Mouse (Mus musculus) gastrocnemius, postnatal 36 days (tissue): ENCODE data around the gene Actr5. TPM values are rescaled to one million over a fixed set of nuclear protein-coding genes. Genes with fewer than 3 reads are reported as not detected.

Source experiments
- DNase-seq, 2 experiments: peaks; one replicate each; pipeline ENCODE4 v3.0.0; 2022
- intact Hi-C: fragments of 180-260 bp; cut with DNase I; formaldehyde crosslinking; loops from one replicate; pipeline ENCODE4 v1.15.1; 2025
- total RNA-seq, 2 experiments: library from RNA; stranded (reverse); gene quantifications; 2 replicates each; pipeline ENCODE4 v1.2.3; 2021

The Actr5 gene
- total RNA-seq, 2 experiments from 2014 or later = 2.4 to 3.6 TPM

DNA sequence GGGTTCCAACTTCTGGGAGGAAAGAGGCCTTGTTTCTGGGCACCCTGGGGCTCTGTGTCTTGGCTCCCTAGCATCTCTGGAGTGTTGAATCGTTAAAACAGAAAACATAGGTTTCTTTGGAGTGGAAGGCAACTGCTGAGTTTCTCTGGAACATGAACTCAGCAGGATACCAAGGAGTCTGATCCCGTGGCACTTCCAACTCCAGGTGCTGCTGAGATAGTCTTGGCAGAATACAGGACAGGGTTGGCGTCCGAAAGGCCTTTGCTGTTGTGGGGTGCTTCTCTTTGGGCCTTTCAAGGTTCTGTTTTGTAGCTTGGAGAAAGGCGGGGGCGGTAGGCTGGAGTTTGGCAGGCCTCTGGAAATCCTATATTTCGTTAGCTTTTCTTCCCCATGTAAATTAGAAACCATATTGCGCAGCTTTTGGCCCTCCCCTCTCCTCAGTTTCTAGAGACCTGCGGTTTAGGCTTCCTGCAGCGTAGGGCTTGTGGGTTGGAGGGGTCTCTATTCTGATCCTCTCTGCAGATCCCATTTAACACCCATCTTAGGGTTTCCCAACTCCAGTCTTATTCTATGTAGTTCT is 11.9 kb upstream of the Actr5 start:
- intact Hi-C loops = no loop called here
- no peak for DNase-seq

GRCm38 (mm10) chr2:158613541-158614417 is 10.9 kb upstream of the Actr5 start:
- intact Hi-C loops = no loop called here
- no peak for DNase-seq

- DNase-seq = no peak
- intact Hi-C loops = no loop called here
These were observed 10.2 kb upstream of the Actr5 start for GRCm38 (mm10) chr2:158614418-158614955.

- intact Hi-C loops = no loop called here
- DNase-seq = no peak
These were observed 9.5 kb upstream of the Actr5 start for GRCm38 (mm10) chr2:158615161-158615680.

- DNase-seq = no peak
- intact Hi-C loops = no loop called here
These were observed 9.0 kb upstream of the Actr5 start for GRCm38 (mm10) chr2:158615702-158616101.

DNA sequence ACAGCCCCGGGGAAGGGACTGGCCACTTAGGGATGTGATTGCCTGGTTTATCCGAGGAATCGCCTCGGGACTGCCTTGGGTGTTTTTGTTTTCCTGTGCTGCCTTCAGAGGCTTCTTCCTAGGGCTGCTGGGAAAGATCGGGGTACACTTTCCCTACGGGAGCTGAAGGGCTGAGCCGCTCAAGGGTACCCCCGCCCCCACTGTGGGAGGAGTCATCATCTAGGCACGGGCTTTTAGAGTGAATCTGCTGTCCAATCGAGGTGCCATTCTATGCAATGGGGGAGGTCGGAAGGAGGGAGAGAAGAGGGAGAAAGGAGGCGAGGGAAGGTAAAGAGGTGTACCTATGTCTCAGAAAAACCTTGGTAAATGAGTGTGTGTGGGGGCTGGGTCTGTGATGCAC is 8.4 kb upstream of the Actr5 start:
- intact Hi-C loops = no loop called here
- DNase-seq = no peak

DNA sequence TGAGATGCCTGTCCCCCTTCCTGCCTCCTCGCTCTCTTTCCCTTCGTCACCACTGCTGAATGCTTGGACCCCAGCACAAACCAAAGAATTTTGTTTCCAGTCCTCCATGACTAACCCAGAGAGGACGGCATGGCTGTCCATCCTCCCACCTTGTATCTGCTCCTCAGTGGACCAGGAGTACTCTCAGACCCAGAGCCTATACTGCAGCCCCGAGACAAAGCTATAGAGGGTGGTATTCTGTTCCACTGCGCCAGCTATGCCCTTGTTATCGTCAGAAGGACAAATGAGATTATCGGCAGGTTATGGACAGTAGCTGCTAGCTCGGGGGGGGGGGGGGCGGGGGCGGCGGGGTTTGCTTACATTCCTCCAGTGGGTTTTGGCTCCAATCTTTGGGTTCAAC is 7.9 kb upstream of the Actr5 start:
- DNase-seq = no peak
- intact Hi-C loops = no loop called here

GRCm38 (mm10) chr2:158625231-158625630 is 543 bp downstream of the Actr5 start:
- peak in 1 of 2 experiments; percentile 24 for DNase-seq
- intact Hi-C loops = loop anchor here (5.0 kb wide), 1 partner anchor 78 kb away; no protein-coding TSS in a partner anchor

- intact Hi-C loops = loop anchor here (5.0 kb wide), 1 partner anchor 78 kb away; no protein-coding TSS in a partner anchor
- no peak for DNase-seq
These were observed 1.0 kb downstream of the Actr5 start for GRCm38 (mm10) chr2:158625697-158626096.

DNA sequence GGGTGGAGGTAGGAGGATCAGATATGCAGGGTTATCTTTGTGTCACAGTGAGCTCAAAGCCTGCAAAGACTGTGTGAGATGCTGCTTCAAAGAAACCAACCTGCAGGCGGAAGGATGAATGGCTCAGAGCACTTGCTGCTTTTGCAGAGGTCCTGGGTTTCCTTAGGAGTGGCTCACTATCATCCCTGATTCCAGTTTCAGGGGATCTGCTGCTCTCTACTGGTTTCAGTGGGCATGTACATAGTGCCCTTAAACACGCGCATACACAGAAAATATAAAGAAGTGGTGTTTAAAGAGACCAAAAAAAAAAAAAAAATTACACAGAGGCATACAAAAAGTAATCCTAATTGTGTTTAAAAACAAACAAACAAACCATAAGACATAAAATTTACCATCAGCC is 4.2 kb downstream of the Actr5 start:
- intact Hi-C loops = loop anchor here (5.0 kb wide), 1 partner anchor 82 kb away; no protein-coding TSS in a partner anchor

DNA sequence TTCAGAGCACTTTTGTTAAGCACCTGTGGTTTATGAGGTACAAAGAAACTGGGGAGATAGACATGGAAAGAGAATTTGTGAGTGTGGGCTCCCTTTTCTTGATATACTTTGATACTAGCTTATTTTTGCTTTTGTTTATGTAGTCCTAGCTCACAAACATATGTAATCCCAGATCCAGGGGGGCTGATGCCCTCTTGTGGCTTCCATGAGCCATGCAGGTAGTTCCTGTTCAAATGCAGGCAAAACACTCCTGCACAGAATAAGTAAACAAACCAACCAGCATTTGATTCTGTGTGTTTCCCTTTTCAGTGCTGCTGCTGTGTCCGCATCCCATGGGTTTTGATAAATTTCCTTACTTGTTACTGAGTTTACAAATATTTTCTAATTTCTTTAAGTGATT is 4.7 kb downstream of the Actr5 start:
- no peak for DNase-seq
- intact Hi-C loops = loop anchor here (5.0 kb wide), 1 partner anchor 82 kb away; no protein-coding TSS in a partner anchor

More for the DNA sequence above, 4.2 kb downstream of the Actr5 start:
- DNase-seq = no peak

DNA sequence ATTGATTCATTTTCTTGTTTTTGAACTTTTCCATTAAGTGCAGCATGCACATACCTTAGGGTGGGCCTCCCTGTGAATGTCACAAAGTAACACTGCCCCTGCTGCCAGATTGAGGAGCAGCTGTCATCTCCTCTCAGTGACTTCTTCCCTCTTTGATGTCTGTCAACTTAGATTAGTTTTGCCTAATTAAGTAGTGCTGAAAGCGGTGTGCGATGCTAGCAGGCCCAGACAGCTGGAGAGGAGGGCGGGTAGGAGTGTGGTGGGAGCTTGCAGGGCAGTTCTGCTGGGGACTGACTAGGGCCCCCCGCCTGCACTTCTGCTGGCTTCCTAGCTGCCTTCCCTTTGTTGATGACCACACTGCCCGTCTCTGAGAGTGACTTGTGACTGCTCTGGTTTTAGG is 7.2 kb downstream of the Actr5 start:
- no peak for DNase-seq
- intact Hi-C loops = no loop called here

- intact Hi-C loops = loop anchor here (2.0 kb wide), 1 partner anchor 91 kb away; no protein-coding TSS in a partner anchor
- peak; percentile 26 to 31 for DNase-seq
These were observed 17.2 kb downstream of the Actr5 start for GRCm38 (mm10) chr2:158641869-158642268.

GRCm38 (mm10) chr2:158642587-158642986 is 17.9 kb downstream of the Actr5 start:
- DNase-seq = no peak
- intact Hi-C loops = no loop called here

- DNase-seq = no peak
- intact Hi-C loops = no loop called here
These were observed 19.1 kb downstream of the Actr5 start for GRCm38 (mm10) chr2:158643791-158644190.

GRCm38 (mm10) chr2:158651159-158651908 is 26.6 kb downstream of the Actr5 start:
- no peak for DNase-seq
- intact Hi-C loops = no loop called here

DNA sequence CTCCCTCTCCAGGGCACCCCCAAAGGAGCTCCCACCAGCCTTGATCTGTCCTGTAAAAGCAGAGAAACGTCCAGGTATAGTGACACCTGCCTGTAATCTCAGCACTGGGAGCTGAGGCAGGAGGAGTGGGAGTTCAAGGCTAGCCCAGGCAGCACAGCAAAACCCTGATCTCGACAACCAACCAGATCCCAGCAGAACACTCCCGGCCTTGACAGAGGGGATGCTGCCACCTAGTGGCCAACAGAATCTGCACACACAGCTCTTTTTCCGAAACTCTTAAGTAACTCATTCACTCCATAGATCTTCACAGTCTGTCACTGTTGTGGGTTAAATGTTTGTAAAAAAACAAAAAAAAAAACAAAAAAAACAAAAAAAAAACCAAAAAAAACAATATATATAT is 28.3 kb downstream of the Actr5 start:
- intact Hi-C loops = no loop called here
- peak; percentile 47 to 57 for DNase-seq

DNA sequence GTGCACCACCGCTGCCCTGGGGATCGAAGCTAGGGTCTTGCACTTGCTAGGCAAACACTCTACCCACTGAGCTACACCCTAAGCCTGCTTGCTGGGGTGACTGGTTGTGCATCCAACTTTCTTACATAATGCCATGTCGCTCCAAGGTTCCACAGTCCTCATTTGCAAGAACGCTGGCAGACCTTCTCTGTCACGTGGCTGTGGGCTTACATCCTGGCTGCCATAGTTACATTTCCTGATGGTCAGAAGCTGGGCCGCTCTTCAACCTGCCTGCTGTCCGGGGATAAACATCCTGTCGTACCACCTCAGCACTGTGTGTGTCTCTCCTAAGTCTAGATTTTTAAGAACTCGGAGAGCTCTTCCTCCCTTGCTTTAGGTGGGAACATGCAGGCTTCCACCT is 30.0 kb downstream of the Actr5 start:
- intact Hi-C loops = no loop called here

DNA sequence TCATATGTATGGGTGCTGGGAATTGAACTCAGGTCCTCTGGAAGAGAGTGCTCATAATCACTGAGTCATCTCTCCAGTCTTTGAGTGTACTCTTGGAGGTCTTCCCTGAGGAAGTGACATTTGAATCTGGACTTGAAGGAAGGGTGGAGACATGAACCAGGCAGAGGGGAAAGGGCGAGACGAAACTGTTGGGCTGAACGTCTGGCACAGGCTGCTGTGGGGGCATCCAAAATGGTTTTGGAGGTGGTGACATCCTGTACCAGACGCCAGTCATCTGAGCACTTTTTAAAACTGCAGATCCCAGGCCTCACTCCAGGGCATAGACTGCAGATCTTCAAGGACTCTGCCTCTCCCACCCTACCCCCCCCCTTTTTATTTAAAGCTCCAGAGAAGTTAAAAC is 31.1 kb downstream of the Actr5 start:
- intact Hi-C loops = no loop called here
- DNase-seq = no peak

More for the DNA sequence above, 30.0 kb downstream of the Actr5 start:
- no peak for DNase-seq

DNA sequence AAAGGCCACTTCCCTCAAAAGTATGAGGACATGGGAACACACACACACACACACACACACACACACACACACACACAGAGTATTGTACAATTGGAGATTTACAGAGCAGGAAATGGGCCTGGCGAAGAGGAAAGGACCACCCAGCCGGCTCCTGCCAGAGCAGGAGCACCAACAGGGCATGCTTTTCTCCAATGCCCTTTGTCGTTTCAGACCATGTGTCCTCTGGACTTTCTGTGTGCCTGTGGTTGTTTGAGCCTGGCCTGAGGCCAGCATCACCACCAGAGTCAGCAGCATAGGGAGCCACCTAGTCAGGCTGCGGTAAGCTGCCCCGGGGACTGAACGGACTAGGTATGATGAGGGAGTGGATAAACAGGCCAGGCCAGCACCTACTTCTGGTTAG is 34.1 kb downstream of the Actr5 start:
- intact Hi-C loops = no loop called here
- no peak for DNase-seq
